Mouse (Mus musculus): ENCODE data around the gene Glod4.

The Glod4 gene

GRCm38 (mm10) chr11:76081048-76081640, 162.4 kb downstream of the Glod4 start:
- DNase-seq (ENCODE audit: low spot score), result no peak

DNA sequence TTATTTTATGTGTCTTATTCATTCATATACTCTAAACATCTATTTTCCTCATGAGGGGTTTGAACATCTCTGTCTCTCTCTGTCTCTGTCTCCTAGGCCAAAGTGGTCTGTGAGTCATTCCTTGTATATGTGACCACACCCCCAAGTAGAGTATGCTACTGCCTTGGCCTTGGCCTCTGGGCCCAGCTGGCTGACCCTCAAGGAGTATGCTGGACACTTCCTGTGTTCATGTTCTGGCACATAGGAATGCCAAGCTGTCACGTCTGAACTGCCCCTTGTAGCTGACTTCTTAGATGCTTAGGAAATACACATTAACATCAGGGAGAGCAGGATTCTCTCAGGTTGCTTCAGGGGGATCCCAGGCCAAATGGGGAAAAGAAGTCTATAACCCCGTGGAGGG, 163.2 kb downstream of the Glod4 start:
- no peak for DNase-seq (ENCODE audit: low spot score)

DNA sequence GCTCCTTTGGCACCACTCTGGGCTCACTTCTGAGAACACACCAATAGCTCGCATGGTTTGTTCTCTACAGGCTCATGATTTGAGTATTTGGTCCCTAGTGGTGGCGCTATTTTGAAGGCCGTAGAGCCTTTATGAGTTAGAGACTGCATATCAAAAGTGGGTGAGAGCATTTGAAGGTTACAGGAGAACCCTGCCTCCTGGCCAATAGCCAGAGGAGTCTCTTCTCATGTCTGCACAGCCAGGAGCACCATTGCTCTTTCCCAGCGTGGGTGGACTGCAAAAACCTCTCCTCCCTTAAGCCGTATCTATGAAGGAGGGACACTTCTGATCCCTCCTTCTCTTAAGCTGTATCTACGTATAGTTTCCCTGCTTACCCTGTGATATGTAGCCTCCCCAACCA, 166.2 kb downstream of the Glod4 start:
- DNase-seq (ENCODE audit: low spot score), result no peak

GRCm38 (mm10) chr11:76074296-76075093, 169.0 kb downstream of the Glod4 start:
- DNase-seq (ENCODE audit: low spot score), result no peak

Measured in MN1 (cell line).